Mouse (Mus musculus) lung, postnatal 0 days (tissue): ENCODE results near the gene Amn.

Source experiments
- CTCF ChIP-seq: IDR thresholded peaks from 2 replicates; pipeline ENCODE4 v1.5.1; 2016; ENCODE audit warnings: antibody characterized with exemption, mild to moderate bottlenecking
- EP300 ChIP-seq: IDR thresholded peaks from 2 replicates; pipeline ENCODE4 v1.6.1; 2016; ENCODE audit warnings: antibody characterized with exemption, mild to moderate bottlenecking, control low read depth

DNA sequence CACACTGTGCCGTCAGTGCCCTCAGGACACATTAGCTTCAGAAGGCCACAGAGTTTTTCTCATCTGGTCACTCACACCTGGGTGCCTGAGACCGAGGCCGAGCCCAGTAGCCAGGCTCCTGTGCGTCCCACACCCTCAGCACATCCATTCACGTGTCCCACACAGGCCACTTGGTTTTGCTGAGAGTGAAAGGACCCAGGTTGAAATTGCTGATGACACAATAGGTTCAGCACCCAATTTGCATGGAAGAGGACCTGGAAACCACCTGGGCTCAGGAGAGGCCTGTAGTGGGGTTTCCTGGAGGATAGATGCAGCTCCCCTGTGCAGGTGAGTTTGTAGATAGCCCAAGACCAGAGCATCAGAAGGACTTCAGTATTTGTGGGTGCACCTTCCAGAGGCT lies 32.5 kb upstream of the Amn start:
- no peak for TF ChIP-seq CTCF
- TF ChIP-seq EP300: no peak
